Mouse (Mus musculus) kidney, embryonic 16.5 days (tissue): ENCODE results near the gene Gga1. TPM values are rescaled to one million over a fixed set of nuclear protein-coding genes. Genes with fewer than 3 reads are reported as not detected.
A peak's percentile ranks its signal among the peaks of the same experiment; 100 is the strongest.
"Not testable (repeated sequence)": the region's sequence is repeated elsewhere in the genome, so short reads cannot be mapped to it uniquely, and the experiment has no call there.

Experiments
- ATAC-seq: fragments of 200-750 bp; cut with Nextera tagmentation; 2 replicates; pipeline ENCODE4 v1.8.0; 2017; ENCODE audit warnings: moderate TSS enrichment; ENCODE audit not compliant: low FRiP score, low TSS enrichment
- H3K27ac ChIP-seq: fragments of 300-500 bp; sonication (generic); 2 replicates; pipeline ENCODE4 v1.5.1; 2014; ENCODE audit warnings: low read length
- H3K27me3 ChIP-seq: fragments of 300-500 bp; sonication (generic); 2 replicates; pipeline ENCODE4 v1.6.1; 2014; ENCODE audit warnings: low read length, control low read depth, mixed read lengths; ENCODE audit not compliant: insufficient read depth
- H3K36me3 ChIP-seq: fragments of 300-500 bp; sonication (generic); 2 replicates; pipeline ENCODE4 v1.6.1; 2014; ENCODE audit warnings: low read length, control low read depth, mixed read lengths; ENCODE audit not compliant: insufficient read depth
- H3K4me1 ChIP-seq: fragments of 300-500 bp; sonication (generic); 2 replicates; pipeline ENCODE4 v1.6.1; 2014; ENCODE audit warnings: low read length, control low read depth, mixed read lengths; ENCODE audit not compliant: insufficient read depth
- H3K4me2 ChIP-seq: fragments of 300-500 bp; sonication (generic); replicated peaks from 2 replicates; pipeline ENCODE4 v1.6.1; 2014; ENCODE audit warnings: low read depth, low read length
- H3K4me3 ChIP-seq: fragments of 300-500 bp; sonication (generic); 2 replicates; pipeline ENCODE4 v1.5.1; 2014; ENCODE audit warnings: mild to moderate bottlenecking, low read length
- H3K9ac ChIP-seq: fragments of 300-500 bp; sonication (generic); replicated peaks from 2 replicates; pipeline ENCODE4 v1.6.1; 2014; ENCODE audit warnings: low read length
- H3K9me3 ChIP-seq: fragments of 300-500 bp; sonication (generic); 2 replicates; pipeline ENCODE4 v1.6.1; 2016; ENCODE audit warnings: low read length, control low read depth
- WGBS: fragments of 180-500 bp; shearing (Covaris S2); extraction: QIAGEN DNeasy Blood & Tissue Kit; methylation state at CpG from one replicate; pipeline ENCODE4 v1.1.7; 2014; 5-methylcytosine and 5-hydroxymethylcytosine counted together
- polyA plus RNA-seq: library from polyadenylated mRNA; unstranded; fragments of >200 nt; fragmentation: Nextera tagmentation; extraction: Ambion mirVana; gene quantifications from 2 replicates; pipeline ENCODE4 v1.2.1, GENCODE M21; 2015

Gga1 gene
- polyA plus RNA-seq, 1 experiment from 2014 or later, result 54.7 TPM

- Histone ChIP-seq H3K4me2 (no peak overlapping the region), H3K4me3 (no peak overlapping the region), H3K27ac (no peak overlapping the region), H3K27me3 (no peaks in the 10 kb centered on the region), H3K9ac (no peak overlapping the region), H3K9me3 (no peaks in the 10 kb centered on the region), H3K4me1 (peaks cover 19% of the 10 kb centered on the region), H3K36me3 (no peaks in the 10 kb centered on the region)
- WGBS, result 29% methylated on average over 6 of the region's 6 CpGs
- no peak for ATAC-seq
Measured at GRCm38 (mm10) chr15:78869775-78870174, 7.2 kb upstream of the Gga1 start.

GRCm38 (mm10) chr15:78872021-78872608 lies 4.9 kb upstream of the Gga1 start:
- Histone ChIP-seq H3K36me3 (no peaks in the 10 kb centered on the region), H3K4me2 (no peak overlapping the region), H3K9ac (0 out of 2 replicates have a peak overlapping the region, but pooled peaks have one; percentile 28), H3K4me1 (peaks cover 34% of the 10 kb centered on the region), H3K4me3 (no peak overlapping the region), H3K27ac (no peak overlapping the region), H3K27me3 (no peaks in the 10 kb centered on the region), H3K9me3 (no peaks in the 10 kb centered on the region)
- WGBS, result 45% methylated on average over 5 of the region's 5 CpGs
- ATAC-seq, result no peak

- Histone ChIP-seq H3K27ac (no peak overlapping the region), H3K36me3 (no peaks in the 10 kb centered on the region), H3K4me2 (no peak overlapping the region), H3K4me1 (peaks cover 31% of the 10 kb centered on the region), H3K27me3 (no peaks in the 10 kb centered on the region), H3K4me3 (no peak overlapping the region), H3K9ac (no peak overlapping the region), H3K9me3 (no peaks in the 10 kb centered on the region)
- ATAC-seq, result no peak
- WGBS, result 58% methylated on average over 13 of the region's 13 CpGs
Measured at GRCm38 (mm10) chr15:78873803-78874435, 3.1 kb upstream of the Gga1 start.

- Histone ChIP-seq H3K9me3 (no peaks in the 10 kb centered on the region), H3K4me1 (peaks cover 34% of the 10 kb centered on the region), H3K36me3 (no peaks in the 10 kb centered on the region; the same call in 1 of the 2 replicates), H3K27me3 (no peaks in the 10 kb centered on the region), H3K27ac (peak overlapping the region; percentile 100), H3K9ac (peak overlapping the region; percentile 45; the same call in 1 of the 2 replicates), H3K4me3 (no peak overlapping the region), H3K4me2 (no peak overlapping the region)
- no peak for ATAC-seq
- WGBS, result 75% methylated on average over 8 of the region's 8 CpGs
Measured at GRCm38 (mm10) chr15:78874989-78875388, 2.0 kb upstream of the Gga1 start.

GRCm38 (mm10) chr15:78875537-78875936 lies 1.5 kb upstream of the Gga1 start:
- WGBS, result 81% methylated on average over 5 of the region's 5 CpGs
- H3K9ac ChIP-seq, result peak overlapping the region; percentile 45
- ATAC-seq, result no peak
- H3K4me1 ChIP-seq, result peaks cover 35% of the 10 kb centered on the region
- peak overlapping the region; percentile 72 for H3K4me2 ChIP-seq
- H3K27me3 ChIP-seq, result no peaks in the 10 kb centered on the region
- peaks cover under 1% of the 10 kb centered on the region; the same call in 1 of the 2 replicates for H3K36me3 ChIP-seq
- no peaks in the 10 kb centered on the region for H3K9me3 ChIP-seq
- no peak overlapping the region; the same call in 1 of the 2 replicates for H3K4me3 ChIP-seq
- peak overlapping the region; percentile 100 for H3K27ac ChIP-seq

GRCm38 (mm10) chr15:78876258-78876696 lies 713 bp upstream of the Gga1 start:
- peak overlapping the region; percentile 89 for H3K9ac ChIP-seq
- peak overlapping the region; percentile 100 for H3K27ac ChIP-seq
- H3K36me3 ChIP-seq, result peaks cover 8% of the 10 kb centered on the region
- no peaks in the 10 kb centered on the region for H3K9me3 ChIP-seq
- H3K4me1 ChIP-seq, result peaks cover 37% of the 10 kb centered on the region
- H3K27me3 ChIP-seq, result no peaks in the 10 kb centered on the region
- 4% methylated on average over 17 of the region's 17 CpGs for WGBS
- H3K4me3 ChIP-seq, result peak overlapping the region; percentile 77
- H3K4me2 ChIP-seq, result peak overlapping the region; percentile 72
- peak; percentile 28 for ATAC-seq

GRCm38 (mm10) chr15:78877810-78878390 lies 910 bp downstream of the Gga1 start:
- H3K4me1 ChIP-seq, result peaks cover 32% of the 10 kb centered on the region
- WGBS, result under 1% methylated on average over 15 of the region's 17 CpGs
- no peaks in the 10 kb centered on the region for H3K9me3 ChIP-seq
- peak overlapping the region; percentile 100 for H3K27ac ChIP-seq
- ATAC-seq, result peak; percentile 8; the same call in 1 of the 2 replicates
- H3K27me3 ChIP-seq, result no peaks in the 10 kb centered on the region
- H3K4me2 ChIP-seq, result peak overlapping the region; percentile 72
- peak overlapping the region; percentile 77 for H3K4me3 ChIP-seq
- peaks cover 24% of the 10 kb centered on the region for H3K36me3 ChIP-seq
- H3K9ac ChIP-seq, result peak overlapping the region; percentile 89

GRCm38 (mm10) chr15:78878792-78879516 lies 2.0 kb downstream of the Gga1 start:
- not testable (repeated sequence) for H3K9me3 ChIP-seq, ATAC-seq, H3K27me3 ChIP-seq, H3K4me3 ChIP-seq
- H3K4me2 ChIP-seq, result 0 out of 2 replicates have a peak overlapping the region, but pooled peaks have one; percentile 12
- WGBS, result 33% methylated on average over 7 of the region's 7 CpGs
- peak overlapping the region; percentile 68 for H3K27ac ChIP-seq
- peaks cover 32% of the 10 kb centered on the region for H3K4me1 ChIP-seq
- H3K36me3 ChIP-seq, result peaks cover 34% of the 10 kb centered on the region
- H3K9ac ChIP-seq, result peak overlapping the region; percentile 38; the same call in 1 of the 2 replicates

GRCm38 (mm10) chr15:78880432-78880831 lies 3.4 kb downstream of the Gga1 start:
- no peak overlapping the region for H3K4me3 ChIP-seq
- whole genome bisulfite sequencing, result 91% methylated on average over 8 of the region's 8 CpGs
- H3K36me3 ChIP-seq, result peaks cover 43% of the 10 kb centered on the region
- no peaks in the 10 kb centered on the region for H3K9me3 ChIP-seq
- H3K27ac ChIP-seq, result no peak overlapping the region
- H3K9ac ChIP-seq, result 0 out of 2 replicates have a peak overlapping the region, but pooled peaks have one; percentile 35
- ATAC-seq, result no peak
- H3K27me3 ChIP-seq, result no peaks in the 10 kb centered on the region
- H3K4me1 ChIP-seq, result peaks cover 27% of the 10 kb centered on the region
- no peak overlapping the region for H3K4me2 ChIP-seq
